Mouse (Mus musculus) inflammation-experienced regulatory T-cells, adult 6 months (primary cell): ENCODE data around the gene Kat6b. TPM values are rescaled to one million over a fixed set of nuclear protein-coding genes. Genes with fewer than 3 reads are reported as not detected.

Experiments used
- ATAC-seq: one replicate; pipeline ENCODE4 v1.8.0; 2017
- polyA plus RNA-seq, 3 experiments: library from polyadenylated mRNA; unstranded; fragments of 100-300 nt; shearing (Covaris generic); gene quantifications; one replicate each; pipeline ENCODE4 v1.2.1; 2017

The Kat6b gene
- polyA plus RNA-seq, 3 experiments from 2014 or later: 9.0 to 23.5 (median 20.5) TPM

DNA sequence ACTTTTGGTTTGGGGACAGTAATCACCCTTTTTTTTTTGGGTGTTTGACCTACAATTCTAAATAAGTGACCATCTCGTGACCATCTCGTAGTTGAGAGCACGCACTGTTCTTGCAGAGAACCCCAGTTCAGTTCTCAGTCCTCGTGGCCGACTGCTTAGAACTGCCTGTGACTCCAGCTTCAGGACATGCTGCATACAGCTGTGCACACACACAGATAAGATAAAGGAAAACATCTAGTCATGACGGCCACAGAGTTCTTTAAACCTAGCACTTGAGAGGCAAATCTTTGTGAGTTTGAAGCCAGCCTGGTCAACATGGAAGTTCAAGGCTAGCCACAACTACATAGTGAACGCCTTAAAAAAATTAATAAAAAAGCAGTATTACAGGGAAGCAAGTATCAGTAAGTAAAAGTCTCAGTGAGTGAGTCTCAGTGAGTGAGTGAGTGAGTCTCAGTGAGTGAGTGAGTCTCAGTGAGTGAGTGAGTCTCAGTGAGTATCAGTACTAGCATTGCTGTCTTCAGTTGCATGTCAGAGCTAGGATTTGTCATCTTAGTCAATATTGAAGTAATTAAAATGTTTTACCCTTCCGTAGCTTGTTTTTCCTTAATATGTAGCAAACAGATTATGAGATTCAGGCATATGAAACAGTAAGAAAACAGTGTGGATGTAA, 80.3 kb downstream of the Kat6b start:
- no peak for ATAC-seq

DNA sequence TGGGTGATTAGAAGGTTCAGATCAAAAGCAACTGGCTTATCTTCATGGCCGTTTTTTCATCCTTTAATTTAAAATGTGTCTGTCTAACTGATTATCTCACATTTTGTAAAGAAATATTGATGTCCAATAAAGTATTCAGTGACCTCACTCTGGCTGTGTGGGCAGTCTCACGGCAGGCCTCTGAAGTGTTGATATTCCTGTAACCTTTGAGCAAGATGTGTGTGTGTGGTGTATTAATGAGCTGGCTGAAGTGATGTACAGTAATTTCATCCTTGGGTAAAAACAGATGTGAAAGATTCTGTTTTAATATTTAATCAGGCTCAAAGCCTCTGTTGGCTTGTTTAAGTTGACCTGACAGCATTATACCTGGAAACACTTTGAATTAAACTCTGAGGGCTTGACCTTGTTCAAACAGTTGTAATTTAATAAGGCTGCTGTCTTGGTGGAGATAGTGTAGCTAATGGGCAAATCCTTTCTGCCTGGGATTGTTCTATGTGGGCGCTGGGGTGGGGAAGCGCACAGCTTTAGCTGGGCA, 82.4 kb downstream of the Kat6b start:
- ATAC-seq: no peak

DNA sequence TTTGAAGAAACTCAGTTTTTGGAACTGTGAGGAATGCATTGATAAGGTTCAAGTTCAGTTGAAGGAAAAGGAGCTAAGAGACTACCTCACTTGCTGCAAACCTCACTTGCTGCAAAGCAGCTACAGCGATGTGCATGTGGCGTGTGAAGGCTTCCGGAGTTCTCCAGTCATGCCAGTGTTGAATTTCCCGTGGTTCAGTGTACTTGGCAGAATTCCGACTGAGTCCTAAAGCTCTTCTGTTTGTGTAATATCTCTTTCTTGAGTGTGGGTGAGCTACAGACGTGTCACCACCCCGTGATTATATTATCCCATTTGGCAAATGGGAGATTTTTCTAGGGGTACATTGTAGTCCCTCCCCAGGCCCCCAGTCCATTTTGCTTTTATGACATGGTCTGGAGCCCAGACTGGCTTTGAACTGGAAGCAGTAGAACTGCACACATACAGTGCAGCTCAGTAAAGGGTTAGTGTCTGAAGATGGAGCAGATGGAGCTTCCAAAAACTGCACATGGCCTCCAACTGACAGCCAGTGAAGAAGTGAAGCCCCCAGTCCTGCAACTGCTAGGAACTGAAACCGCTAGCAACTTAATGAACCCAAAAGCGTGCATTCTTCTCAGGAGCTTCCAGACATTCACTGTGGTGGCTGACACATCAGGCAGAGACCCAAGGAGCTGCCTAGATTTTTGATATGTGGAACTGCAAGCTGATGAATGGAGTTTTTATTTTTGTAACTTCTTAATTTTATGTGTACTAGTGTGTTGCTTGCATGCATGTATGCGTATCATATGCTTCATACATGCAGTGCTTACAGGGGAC, 84.5 kb downstream of the Kat6b start:
- no peak for ATAC-seq

DNA sequence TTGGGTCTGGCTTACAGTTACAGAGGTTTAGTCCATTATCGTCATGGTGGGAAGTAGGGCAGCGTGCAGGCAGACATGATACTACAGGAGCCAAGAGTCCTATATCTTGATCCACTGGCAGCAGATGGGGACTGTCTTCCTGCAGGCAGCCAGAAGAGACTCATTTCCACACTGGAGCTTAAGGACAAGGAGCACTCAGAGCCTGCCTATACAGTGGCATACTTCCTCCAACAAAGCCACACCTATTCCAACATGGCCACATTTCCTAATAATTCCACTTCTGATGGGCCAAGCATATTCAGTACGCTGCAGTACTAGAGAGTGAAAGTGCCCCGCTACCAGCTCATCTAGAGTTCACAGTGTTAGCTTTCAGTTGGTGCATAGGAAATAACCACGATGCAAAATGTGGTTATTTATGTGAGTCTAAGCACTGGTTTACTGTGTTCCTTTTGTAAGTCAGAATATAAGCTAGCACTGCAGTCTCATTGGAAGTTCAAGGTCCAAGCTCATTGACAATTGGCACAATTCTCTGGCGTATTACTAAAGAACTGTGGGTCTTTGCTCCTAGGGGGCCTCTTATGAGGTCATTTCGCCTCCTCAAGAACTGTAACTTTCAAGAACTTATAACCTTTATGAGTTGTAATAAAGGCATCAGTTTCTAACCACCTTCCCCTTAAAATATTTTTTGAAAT, 86.2 kb downstream of the Kat6b start:
- ATAC-seq: no peak

DNA sequence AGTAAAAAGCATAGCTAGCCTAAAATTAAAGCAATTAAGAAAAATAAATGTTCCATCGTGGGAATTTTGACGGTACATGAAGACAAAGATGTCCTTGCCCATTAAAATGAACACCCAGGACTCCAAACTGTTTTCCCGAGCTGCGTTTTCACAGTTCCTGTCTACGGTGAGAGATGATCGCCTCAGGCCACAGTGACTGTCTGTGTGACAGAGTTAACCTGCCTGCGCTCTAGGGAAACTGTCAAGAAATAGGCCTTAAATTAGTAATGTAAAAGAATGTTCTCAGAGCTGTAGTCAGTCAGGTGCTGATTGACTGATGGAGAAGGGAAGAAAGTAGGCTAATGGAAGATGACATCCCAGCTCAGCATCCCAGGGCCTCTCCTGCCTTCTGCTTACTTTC, 87.6 kb downstream of the Kat6b start:
- ATAC-seq: no peak

DNA sequence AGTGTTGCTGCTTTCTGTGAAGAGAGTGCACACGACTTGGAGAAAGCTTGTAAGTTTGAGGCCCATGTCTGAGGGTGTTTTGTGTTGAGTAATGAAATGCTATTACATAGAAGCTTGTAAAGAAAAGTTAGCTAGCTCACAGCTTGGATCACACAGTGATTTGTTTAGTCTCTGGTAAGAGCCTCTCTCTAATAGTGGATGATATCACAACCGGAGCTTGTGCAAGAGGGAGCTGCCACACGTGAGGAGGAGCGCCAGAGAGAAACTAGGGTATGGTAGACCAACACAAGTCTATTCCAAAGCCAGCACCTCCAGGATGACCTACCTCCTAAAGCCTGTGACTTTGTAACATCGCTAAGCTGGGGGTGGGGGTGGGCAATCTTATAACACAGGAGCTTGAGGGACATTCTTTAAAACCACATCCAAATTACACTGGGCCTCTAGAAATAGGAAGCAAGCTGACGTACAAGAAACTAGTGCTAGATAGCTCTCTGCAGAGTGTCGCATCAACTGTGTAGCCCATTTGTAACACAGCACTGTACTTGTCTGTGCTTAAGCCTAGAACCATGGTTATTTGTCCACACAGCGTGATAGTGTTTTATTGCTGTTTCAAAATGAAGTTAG, 93.6 kb downstream of the Kat6b start:
- ATAC-seq: no peak

DNA sequence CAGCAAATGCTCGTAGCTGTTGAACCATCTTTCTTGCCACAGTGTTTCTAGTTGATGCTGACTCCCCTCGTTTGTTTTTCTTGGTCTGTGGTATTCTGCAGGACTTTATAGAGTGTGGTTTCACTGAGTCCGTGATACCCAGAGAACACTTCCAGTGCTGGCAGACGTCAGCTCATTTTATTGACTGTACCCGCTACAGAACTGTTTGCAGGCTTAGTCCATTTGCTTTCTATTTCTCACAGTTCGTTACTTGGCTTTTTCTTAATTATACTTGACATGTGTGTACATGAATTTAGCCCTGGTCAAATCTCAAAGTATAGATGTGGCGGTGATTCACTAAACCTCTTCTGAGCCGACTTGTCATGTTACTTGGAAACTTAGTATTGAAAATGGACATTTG, 95.6 kb downstream of the Kat6b start:
- no peak for ATAC-seq

DNA sequence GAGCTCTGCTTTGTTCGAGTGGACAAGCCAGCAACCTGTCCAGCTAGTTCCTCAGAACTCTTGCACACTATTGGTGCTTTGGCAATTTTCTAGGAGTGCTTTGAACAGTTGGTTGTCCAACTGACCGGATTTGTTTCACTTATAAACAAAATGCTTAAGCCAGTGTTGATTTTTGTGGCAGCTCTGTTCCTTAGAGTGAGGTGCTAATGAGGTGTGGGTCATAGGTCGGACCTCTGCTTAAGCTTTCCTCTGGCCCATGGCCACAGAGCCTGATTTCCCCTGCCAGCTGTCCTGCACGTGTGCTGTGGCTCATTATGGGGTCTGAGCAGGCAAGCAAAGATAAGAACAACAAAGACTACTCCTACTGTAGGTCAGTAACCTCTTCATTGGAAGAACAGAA, 100.0 kb downstream of the Kat6b start:
- no peak for ATAC-seq

DNA sequence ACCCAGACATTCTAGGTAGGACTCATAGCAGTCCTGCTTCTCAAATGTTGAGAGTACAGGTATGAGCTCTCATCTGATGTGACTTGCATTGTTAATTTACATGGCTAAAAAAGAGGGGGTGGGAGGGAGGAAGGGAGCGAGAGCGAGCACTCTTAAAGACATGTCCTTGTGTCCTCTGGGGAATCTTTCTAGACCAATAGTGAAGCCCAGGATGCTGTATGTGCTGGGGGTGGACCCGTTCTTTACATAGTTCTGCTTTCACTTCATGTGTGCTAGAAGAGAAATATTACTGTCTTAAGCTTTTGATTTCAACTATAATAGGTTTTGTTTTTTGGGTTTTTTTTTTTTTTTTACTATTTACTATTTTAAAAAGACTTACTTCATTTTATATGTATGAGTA, 101.1 kb downstream of the Kat6b start:
- ATAC-seq: no peak

DNA sequence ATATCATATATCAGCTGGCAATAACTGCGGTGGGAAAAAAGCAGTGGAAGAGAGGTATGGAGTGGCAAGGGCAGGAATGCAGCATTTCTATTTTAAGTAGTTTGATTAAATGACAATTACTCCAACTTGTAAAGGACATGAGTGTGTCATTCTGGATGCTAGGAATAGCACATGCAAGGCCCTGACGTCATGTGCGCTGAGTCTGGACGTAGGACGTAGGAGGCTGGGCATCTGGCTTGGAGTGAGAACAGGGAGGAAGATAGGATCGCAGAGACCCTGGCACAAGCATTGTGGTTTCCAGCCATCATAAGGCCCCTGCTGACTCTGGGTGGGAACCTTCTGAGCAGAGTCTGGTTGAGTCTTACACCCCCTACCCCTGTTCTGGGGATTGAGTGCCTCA, 101.8 kb downstream of the Kat6b start:
- ATAC-seq: no peak

DNA sequence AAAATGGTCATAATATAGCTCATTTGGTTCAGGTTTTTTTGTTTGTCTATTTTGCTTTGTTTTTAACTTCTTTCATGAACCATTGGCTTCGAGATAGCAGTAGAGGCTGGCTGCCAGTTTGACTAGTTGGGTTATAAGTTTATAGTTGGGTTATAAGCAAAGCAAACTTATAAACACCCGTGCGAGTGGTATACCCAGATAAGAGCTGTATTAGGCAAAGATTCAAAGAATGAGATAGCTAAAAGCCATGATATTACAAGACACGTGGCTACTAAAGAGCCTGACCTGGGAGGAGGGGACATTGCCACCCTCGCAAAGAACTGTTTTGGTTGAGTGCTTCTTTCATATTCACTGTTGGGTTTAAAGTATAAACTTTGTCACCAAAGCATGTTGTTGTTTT, 102.6 kb downstream of the Kat6b start:
- ATAC-seq: no peak

DNA sequence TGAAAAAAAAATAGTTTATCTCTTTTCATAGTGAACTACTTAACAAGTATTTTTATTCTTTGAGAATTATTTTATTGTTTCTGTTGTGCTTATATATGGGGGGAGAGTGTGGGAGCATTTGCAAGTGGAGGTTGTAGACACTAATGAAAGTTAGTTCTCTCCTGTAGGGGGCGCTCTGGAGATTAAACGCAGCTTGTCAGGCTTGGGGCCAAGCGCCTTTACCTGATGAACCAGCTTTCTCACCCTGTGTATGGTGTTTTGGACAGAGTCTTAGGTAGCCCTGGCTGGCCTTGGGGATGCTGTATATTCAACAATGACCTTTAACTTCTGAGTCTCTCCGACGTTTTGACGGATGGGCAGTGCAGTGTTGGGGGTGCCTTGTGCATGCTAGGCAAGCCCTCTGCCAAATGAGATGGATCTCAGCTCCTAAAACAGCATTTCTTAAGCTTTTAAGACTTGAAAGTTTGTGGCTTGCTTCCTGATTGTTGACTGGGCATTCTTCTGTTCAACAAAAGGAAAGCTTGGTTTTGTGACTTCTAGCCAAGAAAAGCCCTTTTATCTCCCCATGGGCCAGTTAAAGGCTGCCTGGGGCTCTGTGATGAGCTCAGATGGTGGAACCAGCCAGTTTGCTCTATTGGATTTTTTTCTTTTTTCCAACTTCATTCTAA, 103.4 kb downstream of the Kat6b start:
- no peak for ATAC-seq

DNA sequence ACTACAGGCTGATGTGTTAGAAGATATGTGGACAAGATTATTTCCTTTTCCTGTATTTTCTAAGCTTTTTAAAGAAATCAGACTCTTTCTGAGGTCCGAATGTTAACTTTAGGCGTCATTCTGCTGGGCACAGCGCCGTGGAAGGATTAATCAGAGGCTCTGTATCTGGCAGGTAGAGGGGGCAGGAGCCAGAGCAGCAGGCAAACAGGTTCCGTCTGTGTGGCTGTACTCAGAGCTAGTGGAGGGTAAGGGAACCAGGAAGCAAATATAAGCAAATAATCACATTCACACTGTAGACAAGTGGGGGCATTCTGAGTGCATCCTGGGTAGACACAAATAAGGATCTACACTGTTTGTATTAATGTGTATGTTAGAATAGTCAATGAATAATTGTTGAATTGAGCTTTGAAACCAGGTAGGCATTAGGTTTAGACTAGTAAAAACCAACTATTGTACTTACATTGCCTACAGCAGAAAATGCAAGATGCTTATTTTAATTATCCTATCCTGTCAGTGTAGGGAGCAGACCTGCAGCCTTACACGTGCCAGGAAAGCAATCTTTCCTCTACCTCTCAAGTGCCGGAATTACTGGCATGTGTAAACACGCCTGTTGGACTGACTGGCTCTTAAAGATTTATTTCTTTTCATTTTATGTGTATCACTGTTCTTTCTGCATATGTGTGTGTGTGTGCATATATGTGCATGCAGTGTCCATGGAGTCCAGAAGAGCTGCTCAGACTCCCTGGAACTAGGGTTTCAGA, 104.4 kb downstream of the Kat6b start:
- ATAC-seq: no peak

DNA sequence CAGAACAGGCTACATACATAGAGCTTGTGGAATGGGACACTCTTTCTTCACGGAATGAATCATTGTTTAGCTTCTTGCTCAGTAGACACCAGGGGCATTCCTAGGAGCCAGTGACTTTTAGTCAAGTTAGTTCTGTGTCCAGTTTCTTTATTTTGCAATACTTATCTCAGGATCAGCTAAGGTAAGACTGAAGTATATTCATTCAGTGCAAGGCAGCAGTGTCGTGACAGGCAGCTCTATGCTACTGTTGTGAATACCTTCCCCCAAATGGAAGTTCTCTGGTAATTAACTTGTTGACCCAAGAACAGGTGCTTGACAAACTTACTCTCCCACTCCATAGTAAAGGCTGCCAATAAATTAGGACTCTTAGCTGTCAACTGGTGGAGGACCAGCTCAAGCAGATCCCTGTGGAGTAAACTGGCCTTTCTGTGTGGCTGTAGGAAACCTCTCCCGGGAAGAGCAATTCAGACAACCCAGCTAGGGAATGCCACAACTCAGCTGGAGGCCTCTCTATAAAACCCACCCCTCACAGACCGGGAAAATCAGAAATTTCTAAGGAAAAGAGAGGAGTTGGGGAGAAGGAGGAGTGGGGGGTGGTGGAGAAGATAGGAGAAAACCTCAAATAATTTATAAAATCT, 105.4 kb downstream of the Kat6b start:
- no peak for ATAC-seq

DNA sequence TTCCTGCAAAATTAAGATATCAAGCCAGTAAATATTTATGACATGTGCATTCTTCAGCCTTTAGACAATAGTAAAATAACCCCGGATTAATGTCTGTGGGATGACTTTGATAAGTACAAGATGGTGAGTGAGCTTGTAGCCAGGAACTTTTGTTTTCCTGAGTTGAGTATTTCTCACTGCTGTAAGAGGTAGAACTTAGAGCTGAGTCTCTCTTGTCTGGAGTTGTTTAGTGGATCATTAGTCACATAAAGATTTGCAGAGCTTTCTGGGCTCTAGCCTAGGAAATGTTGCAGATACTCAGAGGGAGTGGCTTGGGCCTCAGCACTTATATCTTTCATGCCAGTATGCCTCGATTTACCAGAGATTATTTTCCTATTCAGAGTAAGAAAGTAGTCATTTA, 106.7 kb downstream of the Kat6b start:
- no peak for ATAC-seq

DNA sequence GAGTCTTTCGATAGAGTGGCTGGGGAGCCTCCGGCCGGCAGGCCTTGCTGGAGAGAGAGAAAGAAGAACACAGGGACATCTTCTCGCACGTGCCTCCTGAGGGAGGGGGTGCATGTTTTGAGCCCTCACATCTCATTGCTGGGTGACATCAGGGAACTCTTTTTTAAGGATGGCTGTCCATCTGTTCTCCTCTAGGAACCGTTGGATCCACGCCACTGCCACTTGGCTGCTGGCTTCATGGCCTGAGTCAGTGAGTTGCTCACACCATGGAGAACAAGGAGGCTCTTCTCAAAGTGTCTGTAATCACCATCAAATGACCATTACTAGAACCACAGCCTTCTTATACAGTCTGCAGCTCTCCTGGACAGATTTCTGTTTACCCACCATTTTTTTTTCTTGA, 108.4 kb downstream of the Kat6b start:
- ATAC-seq: no peak

DNA sequence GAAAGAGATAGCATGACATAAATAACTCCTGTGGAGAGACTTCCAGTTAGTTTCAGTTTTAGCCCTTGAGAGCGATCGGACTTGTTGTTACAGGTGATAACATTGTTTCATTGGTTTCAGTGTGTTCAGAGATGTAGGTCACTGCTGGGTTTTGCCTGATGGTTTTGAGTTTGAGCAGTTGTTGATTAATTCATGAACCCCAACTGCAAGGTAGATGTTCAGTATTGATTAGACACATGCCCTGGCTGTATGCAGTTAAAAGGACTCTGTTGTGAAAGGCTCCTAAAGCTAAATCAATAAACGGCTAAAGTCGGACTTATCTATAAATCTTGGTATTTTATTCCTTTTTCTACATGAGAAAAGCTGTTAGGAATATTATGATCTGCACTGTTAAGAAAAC, 109.0 kb downstream of the Kat6b start:
- ATAC-seq: no peak

DNA sequence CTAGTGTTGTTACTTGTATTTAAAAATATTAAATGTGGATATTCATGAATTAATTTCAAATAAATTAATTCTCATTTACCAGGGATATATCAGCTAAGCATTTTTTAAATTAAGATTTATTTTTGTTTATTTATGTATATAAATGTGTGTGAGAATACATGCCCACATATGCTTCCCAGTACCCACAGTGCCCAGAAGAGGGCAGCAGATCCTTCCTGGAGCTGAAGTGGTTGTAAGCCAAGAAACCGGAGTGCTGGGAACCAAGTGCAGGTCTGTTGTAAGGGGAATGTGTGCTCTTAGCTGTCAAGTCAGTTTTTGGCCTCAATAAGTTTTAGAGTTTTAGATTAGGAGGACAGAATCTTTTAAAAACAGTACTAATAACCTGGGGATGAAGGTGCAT, 110.9 kb downstream of the Kat6b start:
- ATAC-seq: no peak

DNA sequence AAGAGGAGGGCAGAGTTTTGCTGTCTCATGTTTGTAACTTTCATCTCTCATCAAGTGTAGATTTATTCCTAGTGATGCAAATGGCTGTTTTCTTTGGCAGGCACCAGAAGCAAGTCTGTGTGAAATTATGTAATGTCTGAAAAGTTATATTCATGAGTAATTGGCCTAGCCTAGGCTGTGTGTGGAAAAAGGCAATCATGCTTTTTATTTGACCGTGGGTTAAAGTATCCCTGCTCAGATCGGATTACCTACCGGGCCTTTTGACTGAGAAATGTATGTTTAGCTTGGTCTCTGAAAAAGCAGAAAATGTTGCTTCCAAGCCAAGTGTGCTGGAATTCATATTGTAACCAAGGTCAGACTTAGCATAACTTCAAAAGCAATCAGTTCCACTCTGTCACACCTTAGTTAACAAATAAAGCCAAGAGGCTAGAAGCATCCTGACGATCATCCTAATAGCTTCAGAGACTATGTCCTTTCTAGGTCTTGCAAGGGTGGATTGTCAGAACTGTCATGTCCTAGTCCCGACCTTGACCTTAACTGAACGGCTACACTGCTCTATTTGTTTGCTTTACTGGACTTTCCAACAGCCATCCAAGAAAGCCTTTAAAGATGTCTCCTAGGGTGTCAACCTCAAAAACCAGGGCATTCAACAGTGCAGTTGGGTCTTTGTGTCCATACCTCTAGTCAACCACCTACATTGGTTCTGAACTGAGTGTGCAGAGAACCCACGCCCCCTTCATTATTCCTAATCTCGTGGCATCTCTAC, 111.9 kb downstream of the Kat6b start:
- ATAC-seq: no peak

DNA sequence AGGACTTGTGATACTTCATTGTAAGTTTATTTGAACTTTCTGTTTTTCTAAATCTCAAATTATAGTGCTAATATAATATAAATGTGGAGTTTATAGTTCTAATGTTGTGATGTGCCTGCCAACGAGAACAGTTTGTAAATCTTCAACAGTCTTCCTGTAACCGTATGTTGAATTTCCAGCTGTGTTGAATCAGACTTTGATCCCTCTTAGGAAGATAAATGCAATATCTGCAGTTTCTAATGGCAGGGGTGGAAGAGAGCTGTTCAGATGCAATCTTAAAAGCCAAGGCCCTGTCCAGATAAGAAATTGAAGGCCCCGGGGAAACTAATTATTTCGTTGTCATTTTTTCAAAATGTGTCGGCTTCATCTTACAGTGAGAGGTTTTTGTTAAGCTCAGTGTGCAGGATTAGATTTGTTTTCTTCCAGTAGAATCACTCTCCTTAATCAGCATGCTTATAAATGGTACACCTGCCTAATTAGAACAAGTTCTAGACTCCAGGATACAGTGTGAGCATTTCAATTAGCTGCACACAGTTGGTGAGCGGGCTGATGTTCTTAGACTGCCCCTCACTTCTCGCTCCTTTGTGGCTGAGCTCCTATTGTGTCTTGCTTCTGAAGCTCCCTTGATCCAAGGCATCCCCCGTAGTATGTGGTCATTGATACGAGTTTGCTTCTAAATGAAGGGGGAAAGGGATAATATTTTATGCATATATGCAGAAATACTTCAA, 118.4 kb downstream of the Kat6b start:
- ATAC-seq: no peak
